Mouse (Mus musculus) mouse embryonic stem cell (cell line): ENCODE results near the gene Kif7.

ENCODE experiments used
- in situ Hi-C, 2 experiments: fragments of 300-500 bp; cut with MboI; formaldehyde crosslinking; loops; 1 replicate in 1 of 2; 3 replicates in 1 of 2; pipeline ENCODE4 v1.14.3; 2019 to 2020; ENCODE audit warnings: low sequenced_read_pairs in 2 of 2, low pct_unique_long_range_greater_than_20kb in 1 of 2, mixed read lengths in 1 of 2; ENCODE audit not compliant: unreplicated experiment in 1 of 2

Gene Kif7

GRCm38 (mm10) chr7:79715187-79715981 lies at the start of gene Kif7:
Gene Kif7 (minus strand): TSS chr7:79715720.
- in situ Hi-C loops = no loop called here

GRCm38 (mm10) chr7:79762106-79762505 lies 46.6 kb upstream of the Kif7 start:
- in situ Hi-C loops = no loop called here

GRCm38 (mm10) chr7:79761124-79761876 lies 45.8 kb upstream of the Kif7 start:
- in situ Hi-C loops = no loop called here

- in situ Hi-C loops = no loop called here
These were observed 44.2 kb upstream of the Kif7 start for GRCm38 (mm10) chr7:79759766-79760165.

- in situ Hi-C loops = no loop called here
These were observed 42.7 kb upstream of the Kif7 start for GRCm38 (mm10) chr7:79758176-79758575.

- in situ Hi-C loops = no loop called here
These were observed 40.8 kb upstream of the Kif7 start for GRCm38 (mm10) chr7:79756334-79756733.

GRCm38 (mm10) chr7:79749511-79749910 lies 34.0 kb upstream of the Kif7 start:
- in situ Hi-C loops = no loop called here

GRCm38 (mm10) chr7:79747659-79748058 lies 32.1 kb upstream of the Kif7 start:
- in situ Hi-C loops = no loop called here

- in situ Hi-C loops = no loop called here
These were observed 29.1 kb upstream of the Kif7 start for GRCm38 (mm10) chr7:79744585-79744984.

- in situ Hi-C loops = no loop called here
These were observed 28.5 kb upstream of the Kif7 start for GRCm38 (mm10) chr7:79744051-79744450.

GRCm38 (mm10) chr7:79742659-79743536 lies 27.4 kb upstream of the Kif7 start, which contains the start of the genes Pex11a and Wdr93:
Gene Pex11a (minus strand): TSS chr7:79743131.
Gene Wdr93 (plus strand): TSS chr7:79743163.
- in situ Hi-C loops = no loop called here

- in situ Hi-C loops = no loop called here
These were observed 26.7 kb upstream of the Kif7 start for GRCm38 (mm10) chr7:79742277-79742658.

- in situ Hi-C loops = no loop called here
These were observed 24.8 kb upstream of the Kif7 start for GRCm38 (mm10) chr7:79740279-79740678.

GRCm38 (mm10) chr7:79738913-79739312 lies 23.4 kb upstream of the Kif7 start:
- in situ Hi-C loops = no loop called here

GRCm38 (mm10) chr7:79736511-79736910 lies 21.0 kb upstream of the Kif7 start:
- in situ Hi-C loops = no loop called here

GRCm38 (mm10) chr7:79734563-79734962 lies 19.0 kb upstream of the Kif7 start:
- in situ Hi-C loops = no loop called here

- in situ Hi-C loops = no loop called here
These were observed 17.1 kb upstream of the Kif7 start, which contains the start of gene Plin1 for GRCm38 (mm10) chr7:79732622-79733021. Gene Plin1 (minus strand): TSS chr7:79732903.

- in situ Hi-C loops = no loop called here
These were observed 15.9 kb upstream of the Kif7 start for GRCm38 (mm10) chr7:79731438-79731837.
